Mouse (Mus musculus) liver, adult 2 months (tissue): ENCODE measurements at regions not wholly inside any gene's neighbourhood (a gene's known extent, or its start where the extent isn't known, plus 50 kb on each side); places are given as distances from the start of the nearest gene placed in this dataset.

ENCODE experiments used
- CTCF ChIP-seq: fragments of 200-500 bp; IDR thresholded peaks from 2 replicates; pipeline ENCODE4 v1.5.1; 2011; ENCODE audit warnings: low read depth, low read length, control low read depth
- POLR2A ChIP-seq: fragments of 200-500 bp; IDR thresholded peaks from 2 replicates; pipeline ENCODE4 v1.6.1; 2011; ENCODE audit warnings: low read length, control low read depth; ENCODE audit not compliant: insufficient read depth; ENCODE audit errors: extremely low read depth

DNA sequence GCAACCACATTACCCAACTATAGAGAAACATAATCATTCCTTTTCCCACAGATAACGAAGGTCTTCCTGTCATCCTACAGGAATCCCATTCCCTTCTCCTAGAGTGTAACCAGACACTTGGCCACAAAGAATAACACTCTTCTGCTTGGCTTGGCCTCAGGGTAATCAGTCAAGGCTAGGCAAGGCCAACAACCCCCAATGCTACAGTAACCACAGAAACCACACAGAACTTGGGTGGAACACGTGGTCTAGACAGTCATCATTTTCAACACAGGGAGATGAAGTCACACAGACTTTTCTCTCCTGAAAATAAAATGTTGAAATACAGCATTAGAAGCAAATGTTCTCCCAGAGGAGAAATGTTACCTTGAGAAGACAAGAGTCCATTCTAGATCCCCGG, 956.3 kb upstream of the Gm7489 start:
- TF ChIP-seq POLR2A (no peak), CTCF (no peak)
